In genomic region chr16:76372045-76372940, GRCm38 (mm10) we compare ENCODE assay signal across 9 mouse cellular contexts. TPM values are rescaled to one million over a fixed set of nuclear protein-coding genes. Genes with fewer than 3 reads are reported as not detected.
DNase-seq lines count a peak whose midpoint lies in the region; ATAC-seq lines count a peak whose summit lies in the region.
"Had no signal": no experiment of that assay in that cellular context is flagged by ENCODE, and none has a peak within 500 bp of the region (broad histone marks: within the 10 kb centered on the region; RNA-seq: fewer than 3 reads in every experiment).

No protein-coding gene starts in this region.

- peak; percentile 50 for DNase-seq in layer of hippocampus, adult 11-12 months (ENCODE audit: low spot score)
- no peak for DNase-seq in layer of hippocampus, adult 9-10 months (ENCODE audit: low spot score)
- peak; percentile 72 for DNase-seq in embryo, embryonic 11 days
- DNase-seq in gastrocnemius, postnatal 36 days = peak; percentile 53 to 71
- peak; percentile 75 to 85 for DNase-seq in spleen, postnatal 10 days (ENCODE audit: low spot score in 2 of 2)

- H3K36me3 ChIP-seq in intestine, embryonic 15.5 days = no peaks in the 10 kb centered on the region
- no peaks in the 10 kb centered on the region; the same call in 1 of the 2 replicates for H3K36me3 ChIP-seq in limb, embryonic 12.5 days
- H3K36me3 ChIP-seq in midbrain, embryonic 13.5 days = no peaks in the 10 kb centered on the region

- H3K4me1 ChIP-seq in intestine, embryonic 15.5 days (replicated peaks) = peaks cover 15% of the 10 kb centered on the region
- H3K4me1 ChIP-seq in limb, embryonic 12.5 days (replicated peaks) = peaks cover 19% of the 10 kb centered on the region
- H3K4me1 ChIP-seq in midbrain, embryonic 13.5 days (replicated peaks) = peaks cover 30% of the 10 kb centered on the region

- under 1% methylated on average over 87 of the region's 102 CpGs for WGBS in intestine, embryonic 15.5 days
- WGBS in limb, embryonic 12.5 days = under 1% methylated on average over 77 of the region's 102 CpGs
- WGBS in midbrain, embryonic 13.5 days = under 1% methylated on average over 62 of the region's 102 CpGs

- peak overlapping the region; percentile 56 for H3K4me2 ChIP-seq in intestine, embryonic 15.5 days (replicated peaks)
- peak overlapping the region; percentile 71 for H3K4me2 ChIP-seq in limb, embryonic 12.5 days
- peak overlapping the region; percentile 61 for H3K4me2 ChIP-seq in midbrain, embryonic 13.5 days (replicated peaks)

- peak overlapping the region; percentile 94 for H3K9ac ChIP-seq in intestine, embryonic 15.5 days
- peak overlapping the region; percentile 97 for H3K9ac ChIP-seq in limb, embryonic 12.5 days (replicated peaks)
- peak overlapping the region; percentile 94 for H3K9ac ChIP-seq in midbrain, embryonic 13.5 days (replicated peaks)

- intact Hi-C loops in gastrocnemius, postnatal 36 days (cut with DNase I) = loop anchor here (2.0 to 10.0 kb wide), 4 partner anchors 35 to 393 kb away; no protein-coding TSS in a partner anchor

- no peaks in the 10 kb centered on the region for H3K9me3 ChIP-seq in intestine, embryonic 15.5 days
- no peaks in the 10 kb centered on the region for H3K9me3 ChIP-seq in limb, embryonic 12.5 days
- H3K9me3 ChIP-seq in midbrain, embryonic 13.5 days = no peaks in the 10 kb centered on the region

- no peaks in the 10 kb centered on the region for H3K27me3 ChIP-seq in intestine, embryonic 15.5 days (replicated peaks)
- no peaks in the 10 kb centered on the region for H3K27me3 ChIP-seq in limb, embryonic 12.5 days
- H3K27me3 ChIP-seq in midbrain, embryonic 13.5 days = no peaks in the 10 kb centered on the region
- H3K27me3 ChIP-seq: CH12.LX had no signal

- H3K27ac ChIP-seq in intestine, embryonic 15.5 days = peak overlapping the region; percentile 99
- H3K27ac ChIP-seq in limb, embryonic 12.5 days = peak overlapping the region; percentile 99
- H3K27ac ChIP-seq in midbrain, embryonic 13.5 days = peak overlapping the region; percentile 97

- ATAC-seq in intestine, embryonic 15.5 days = peak; percentile 72
- ATAC-seq in limb, embryonic 12.5 days (ENCODE audit: insufficient number of reproducible peaks, insufficient read depth, low FRiP score, low TSS enrichment, low read depth) = peak; percentile 58
- peak; percentile 76 for ATAC-seq in midbrain, embryonic 13.5 days

- H3K4me3 ChIP-seq in intestine, embryonic 15.5 days (replicated peaks) = peak overlapping the region; percentile 87
- peak overlapping the region; percentile 87 for H3K4me3 ChIP-seq in limb, embryonic 12.5 days (replicated peaks)
- peak overlapping the region; percentile 86 for H3K4me3 ChIP-seq in midbrain, embryonic 13.5 days (replicated peaks)

RNA-seq across cellular contexts. Expression of gene Nrip1, which starts 1.3 kb away (rescaled TPM):
- total RNA-seq in gastrocnemius, postnatal 36 days (2021) = 10 to 100 TPM; 38.2 to 40.5 TPM
- polyA plus RNA-seq in intestine, embryonic 15.5 days (2015; fragmentation: Nextera tagmentation; extraction: Ambion mirVana) = 34.5 and 36.6 TPM in 2 replicates
- polyA plus RNA-seq in limb, embryonic 12.5 days (2016; fragmentation: Nextera tagmentation; extraction: Ambion mirVana) = 36.9 and 37.2 TPM in 2 replicates
- polyA plus RNA-seq in midbrain, embryonic 13.5 days (2015; fragmentation: Nextera tagmentation; extraction: Ambion mirVana) = 28.1 and 30.1 TPM in 2 replicates
- total RNA-seq: CH12.LX had no signal
